Mouse (Mus musculus): ENCODE data around the gene 1700013G24Rik. TPM values are rescaled to one million over a fixed set of nuclear protein-coding genes. Genes with fewer than 3 reads are reported as not detected.

Gene 1700013G24Rik
- polyA plus RNA-seq, 1 experiment from 2014 or later = not detected

DNA sequence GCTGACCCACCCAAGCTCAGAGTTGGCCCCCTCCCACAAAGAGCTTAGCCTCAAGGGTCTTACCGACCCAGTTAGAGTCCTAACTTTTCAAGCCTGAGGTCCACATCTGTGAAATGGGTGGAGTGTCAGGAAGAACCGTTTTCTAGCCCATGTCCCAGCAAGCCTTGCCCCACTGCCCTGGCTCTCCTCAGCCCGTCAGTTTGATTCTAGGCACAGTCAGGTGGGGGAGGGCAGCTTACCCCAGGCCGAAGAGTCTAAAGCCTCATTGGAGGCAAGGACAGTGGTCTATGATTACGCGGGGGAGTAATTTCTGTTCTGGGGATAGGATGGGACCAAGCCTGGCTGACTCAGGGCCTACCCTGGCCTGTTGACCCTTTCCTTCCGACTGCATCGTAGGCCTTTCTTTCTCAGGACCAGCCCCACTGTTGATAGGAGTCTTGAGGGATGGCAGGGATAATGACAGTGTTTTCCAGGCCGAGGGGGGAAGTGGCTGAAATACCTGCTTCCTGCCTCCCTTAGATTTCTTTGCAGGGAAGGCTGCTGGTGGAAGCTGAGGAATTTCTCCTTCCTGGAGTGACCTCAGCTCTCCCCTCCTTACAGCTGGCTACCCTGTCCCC lies 17.7 kb downstream of the 1700013G24Rik start:
- H3K9ac ChIP-seq (replicated peaks) = no peak overlapping the region

DNA sequence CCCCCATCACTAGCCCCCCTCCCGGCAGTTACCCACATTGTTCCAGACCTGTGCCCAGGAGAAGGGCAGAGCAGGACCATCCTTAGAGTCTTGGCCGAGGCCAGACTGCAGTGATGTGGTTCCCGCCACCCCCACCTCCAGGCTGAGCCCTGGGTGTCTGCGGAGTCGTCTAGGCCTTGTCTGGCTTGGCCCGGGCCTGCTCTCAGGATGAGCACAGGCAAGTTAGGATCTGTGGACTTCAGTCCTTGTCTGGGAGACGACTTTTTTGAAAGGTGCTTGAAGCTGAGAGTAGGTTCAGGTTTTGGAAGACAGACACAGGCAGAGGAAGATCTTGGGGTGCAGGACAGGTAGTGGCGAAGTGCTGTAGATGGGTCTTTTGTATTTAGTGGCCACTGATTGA lies 18.2 kb downstream of the 1700013G24Rik start:
- Histone ChIP-seq H3K27me3 (peaks cover 34% of the 10 kb centered on the region; the same call in 1 of the 2 replicates), H3K27ac (replicated peaks) (no peak overlapping the region), H3K4me2 (replicated peaks) (no peak overlapping the region), H3K9ac (replicated peaks) (no peak overlapping the region), H3K4me3 (no peak overlapping the region), H3K9me3 (no peaks in the 10 kb centered on the region), H3K4me1 (peaks cover 44% of the 10 kb centered on the region), H3K36me3 (no peaks in the 10 kb centered on the region)
- WGBS = 78% methylated on average over 7 of the region's 8 CpGs
- no peak for ATAC-seq (ENCODE audit: low FRiP score, low read depth)

More for the DNA sequence above, 17.7 kb downstream of the 1700013G24Rik start:
- Histone ChIP-seq H3K4me2 (replicated peaks) (peak overlapping the region; percentile 97; the same call in 1 of the 2 replicates), H3K9me3 (no peaks in the 10 kb centered on the region), H3K27ac (replicated peaks) (no peak overlapping the region), H3K36me3 (no peaks in the 10 kb centered on the region), H3K27me3 (peaks cover 29% of the 10 kb centered on the region; the same call in 1 of the 2 replicates), H3K4me3 (no peak overlapping the region), H3K4me1 (peaks cover 39% of the 10 kb centered on the region)
- WGBS = 77% methylated on average over 9 of the region's 9 CpGs
- no peak for ATAC-seq (ENCODE audit: low FRiP score, low read depth)

DNA sequence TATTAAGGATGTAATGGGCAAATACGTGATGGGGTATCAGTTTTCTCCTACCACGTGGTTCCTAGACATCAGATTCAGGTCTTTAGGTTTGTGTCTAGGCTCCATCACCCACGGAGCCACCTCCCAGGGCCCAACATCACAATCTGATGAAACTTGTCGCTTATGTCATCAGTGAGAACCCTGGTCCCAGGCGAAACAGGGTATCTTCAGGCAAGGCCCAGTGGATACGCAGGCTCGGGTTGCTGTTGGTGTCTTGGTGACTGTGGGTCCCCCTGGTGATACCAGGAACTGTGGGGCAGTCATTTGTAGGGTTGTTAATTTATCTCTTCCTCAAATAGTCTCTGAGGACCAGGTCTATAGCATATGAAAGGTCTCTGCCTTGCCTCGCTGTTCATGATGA lies 20.2 kb downstream of the 1700013G24Rik start:
- no peak overlapping the region for H3K4me2 ChIP-seq (replicated peaks)
- no peak overlapping the region for H3K9ac ChIP-seq (replicated peaks)
- WGBS = 90% methylated on average over 8 of the region's 8 CpGs
- no peak for ATAC-seq (ENCODE audit: low FRiP score, low read depth)
- no peaks in the 10 kb centered on the region for H3K36me3 ChIP-seq
- H3K27ac ChIP-seq (replicated peaks) = no peak overlapping the region
- no peaks in the 10 kb centered on the region for H3K9me3 ChIP-seq
- H3K27me3 ChIP-seq = peaks cover 30% of the 10 kb centered on the region; the same call in 1 of the 2 replicates
- peaks cover 50% of the 10 kb centered on the region for H3K4me1 ChIP-seq
- no peak overlapping the region for H3K4me3 ChIP-seq

DNA sequence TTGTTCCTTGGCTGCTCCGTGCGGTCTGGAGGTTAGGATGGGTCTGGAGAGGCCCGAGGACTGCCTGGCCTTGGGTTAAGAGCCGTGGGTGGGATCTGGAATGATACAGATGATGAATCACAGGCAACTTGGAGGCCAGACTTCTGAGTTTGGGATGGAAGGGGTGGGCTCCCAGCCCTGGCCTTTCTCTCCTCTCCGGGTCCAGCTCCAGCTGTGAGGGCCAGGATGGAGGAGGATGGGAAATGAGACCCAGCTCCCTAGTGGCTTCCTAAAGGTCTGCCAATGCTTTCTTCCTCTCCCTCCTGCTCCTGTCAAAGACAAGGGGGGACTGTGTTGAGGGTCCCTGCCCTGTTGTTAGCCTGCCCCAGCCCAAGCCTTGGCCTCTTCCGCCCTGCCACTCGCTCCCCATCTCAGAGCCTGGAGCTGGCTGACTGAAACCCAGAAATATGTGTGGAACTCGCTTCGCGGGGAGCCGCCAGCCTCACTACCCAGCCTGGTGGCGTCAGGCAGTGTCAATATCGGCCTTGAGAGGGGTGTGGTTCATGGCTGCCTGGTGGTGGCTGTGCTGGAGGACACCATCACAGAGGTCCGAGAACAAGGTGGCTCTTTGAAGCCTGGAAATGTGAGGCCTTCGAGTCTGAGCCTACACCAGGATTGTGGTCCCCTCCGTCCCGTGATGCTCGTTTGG lies 20.8 kb downstream of the 1700013G24Rik start:
- H3K4me2 ChIP-seq (replicated peaks) = no peak overlapping the region
- no peaks in the 10 kb centered on the region for H3K36me3 ChIP-seq
- peaks cover 53% of the 10 kb centered on the region for H3K4me1 ChIP-seq
- 78% methylated on average over 18 of the region's 18 CpGs for WGBS
- no peak for ATAC-seq (ENCODE audit: low FRiP score, low read depth)
- no peak overlapping the region for H3K27ac ChIP-seq (replicated peaks)
- peaks cover 36% of the 10 kb centered on the region; the same call in 1 of the 2 replicates for H3K27me3 ChIP-seq
- H3K4me3 ChIP-seq = no peak overlapping the region
- H3K9me3 ChIP-seq = no peaks in the 10 kb centered on the region
- no peak overlapping the region for H3K9ac ChIP-seq (replicated peaks)

DNA sequence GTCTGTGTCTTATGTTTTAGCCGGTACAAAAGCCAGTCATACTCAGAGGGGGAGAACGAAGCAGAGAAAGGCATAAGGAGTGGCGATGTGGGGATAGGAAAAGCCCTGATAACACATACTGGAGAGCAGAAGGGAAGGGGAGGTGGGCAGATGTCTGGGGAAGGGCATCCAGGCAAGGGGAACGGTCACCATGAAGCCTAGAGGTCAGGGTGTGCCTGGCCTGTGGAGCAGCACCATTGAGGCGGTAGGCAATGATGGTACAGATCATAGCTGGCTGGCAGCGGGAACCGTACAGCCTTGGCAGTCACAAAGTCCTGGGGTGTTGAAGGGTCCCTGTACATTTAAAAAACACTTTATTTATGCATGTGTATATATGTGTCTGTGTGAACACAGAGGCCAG lies 21.6 kb downstream of the 1700013G24Rik start:
- Histone ChIP-seq H3K27me3 (peaks cover 28% of the 10 kb centered on the region; the same call in 1 of the 2 replicates), H3K36me3 (no peaks in the 10 kb centered on the region), H3K9me3 (no peaks in the 10 kb centered on the region), H3K9ac (replicated peaks) (no peak overlapping the region), H3K4me1 (peaks cover 52% of the 10 kb centered on the region), H3K4me3 (no peak overlapping the region), H3K27ac (replicated peaks) (no peak overlapping the region), H3K4me2 (replicated peaks) (no peak overlapping the region)
- no peak for ATAC-seq (ENCODE audit: low FRiP score, low read depth)
- 96% methylated on average over 7 of the region's 7 CpGs for WGBS

DNA sequence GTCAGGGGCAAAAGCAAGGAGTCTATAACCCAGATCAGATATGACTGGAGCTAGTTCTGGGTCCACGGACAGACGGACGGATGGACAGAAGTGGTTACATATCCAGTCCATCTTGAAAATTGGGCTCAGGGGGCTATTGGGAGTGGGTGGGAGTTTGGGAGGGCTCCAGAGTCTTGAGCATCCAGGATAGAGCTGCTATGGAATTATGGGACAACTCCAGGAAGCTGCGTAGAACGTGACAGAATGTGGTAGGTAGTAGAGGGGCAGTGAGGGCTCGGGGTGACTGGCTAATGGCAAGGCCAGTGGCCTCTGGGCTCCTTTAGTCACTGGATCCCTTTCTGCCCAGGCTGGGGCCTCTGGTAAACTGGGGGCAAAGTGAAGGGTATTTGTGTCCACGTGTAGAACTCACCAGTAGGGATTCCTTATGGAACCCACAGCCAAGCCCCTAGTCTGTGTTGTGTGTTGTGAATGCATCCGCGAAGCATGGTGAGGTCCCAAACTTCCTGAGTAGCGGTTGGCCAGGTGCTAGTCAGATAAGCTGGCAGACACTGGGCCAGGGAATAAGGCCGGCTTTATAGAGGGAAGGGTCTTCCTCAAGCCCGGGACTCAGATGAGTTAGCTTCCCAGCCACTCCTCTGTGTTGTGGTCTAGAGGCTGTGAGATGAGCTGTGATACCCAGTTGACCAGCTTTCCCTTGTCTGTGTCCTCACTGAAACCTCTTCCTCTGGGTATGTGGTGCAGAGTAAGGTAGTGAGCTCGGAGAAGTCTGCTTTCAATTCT lies 22.4 kb downstream of the 1700013G24Rik start:
- ATAC-seq (ENCODE audit: low FRiP score, low read depth) = no peak
- H3K4me1 ChIP-seq = peaks cover 52% of the 10 kb centered on the region
- H3K9me3 ChIP-seq = no peaks in the 10 kb centered on the region
- 88% methylated on average over 13 of the region's 13 CpGs for WGBS
- H3K4me3 ChIP-seq = no peak overlapping the region
- peaks cover 23% of the 10 kb centered on the region; the same call in 1 of the 2 replicates for H3K27me3 ChIP-seq
- no peak overlapping the region for H3K27ac ChIP-seq (replicated peaks)
- H3K4me2 ChIP-seq (replicated peaks) = no peak overlapping the region
- H3K36me3 ChIP-seq = no peaks in the 10 kb centered on the region
- H3K9ac ChIP-seq (replicated peaks) = no peak overlapping the region

DNA sequence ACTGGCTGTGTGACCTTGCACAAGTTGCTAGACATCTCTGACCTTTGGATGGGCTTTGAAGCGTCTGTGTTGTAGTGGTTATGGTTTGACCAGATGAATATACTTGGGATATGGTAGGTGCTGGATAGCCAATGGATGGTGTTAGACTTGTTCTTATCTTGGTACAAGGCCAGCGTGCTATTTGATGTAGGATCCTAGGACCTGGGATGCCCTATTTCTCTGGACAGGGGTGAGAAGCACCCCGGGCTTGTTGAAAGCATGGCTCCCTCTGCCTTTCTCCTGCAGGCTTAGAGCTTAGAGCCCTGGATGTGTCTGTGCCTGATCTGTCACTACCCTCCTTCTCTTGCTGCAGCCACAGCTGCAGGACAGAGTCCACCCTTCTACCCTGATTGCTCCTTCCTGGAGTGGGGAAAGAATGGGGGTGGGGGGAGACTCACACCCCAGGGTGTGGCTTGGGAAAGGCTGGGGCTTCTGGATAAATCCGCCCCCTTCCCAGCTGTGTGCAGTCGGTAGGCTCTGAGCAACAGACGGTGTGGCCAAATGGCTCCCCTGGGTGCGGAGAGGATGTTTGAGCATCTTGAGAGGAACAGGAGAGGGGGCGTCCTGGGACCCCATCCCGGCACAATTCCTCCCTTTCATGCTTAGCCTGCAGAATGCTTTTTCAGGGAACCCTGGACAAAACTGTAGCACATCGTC lies 23.1 kb downstream of the 1700013G24Rik start:
- Histone ChIP-seq H3K9me3 (no peaks in the 10 kb centered on the region), H3K27ac (replicated peaks) (no peak overlapping the region), H3K9ac (replicated peaks) (no peak overlapping the region), H3K4me3 (no peak overlapping the region), H3K27me3 (peaks cover 28% of the 10 kb centered on the region), H3K4me1 (peaks cover 51% of the 10 kb centered on the region), H3K4me2 (replicated peaks) (no peak overlapping the region; the same call in 1 of the 2 replicates), H3K36me3 (no peaks in the 10 kb centered on the region)
- WGBS = 42% methylated on average over 10 of the region's 10 CpGs
- no peak for ATAC-seq (ENCODE audit: low FRiP score, low read depth)

DNA sequence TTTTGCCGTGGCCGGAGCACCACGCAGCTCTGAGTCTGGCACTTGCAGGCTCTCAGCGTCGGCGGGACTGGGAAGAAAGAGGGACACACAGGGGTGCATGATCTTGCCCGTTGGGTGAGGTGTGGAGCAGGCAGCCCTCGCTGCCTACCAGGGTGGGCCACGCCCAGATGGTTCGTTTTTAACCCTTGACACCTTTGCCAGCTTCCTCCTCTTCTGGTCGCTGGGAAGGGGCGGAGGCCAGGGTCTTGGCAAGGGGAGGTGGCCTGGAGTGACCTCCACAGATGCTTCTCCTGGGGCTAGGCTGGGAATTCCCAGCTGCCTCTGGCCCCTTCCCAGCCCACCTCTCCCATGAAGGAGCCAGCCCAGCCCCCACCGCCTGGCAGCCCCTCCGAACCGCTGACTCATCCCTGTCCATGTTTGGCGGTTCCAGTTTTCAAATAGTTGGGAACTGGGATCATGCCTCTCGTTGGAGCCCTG lies 23.7 kb downstream of the 1700013G24Rik start:
- Histone ChIP-seq H3K27me3 (peaks cover 32% of the 10 kb centered on the region), H3K4me1 (peaks cover 55% of the 10 kb centered on the region), H3K27ac (replicated peaks) (no peak overlapping the region), H3K9me3 (no peaks in the 10 kb centered on the region), H3K4me2 (replicated peaks) (no peak overlapping the region; the same call in 1 of the 2 replicates), H3K9ac (replicated peaks) (peak overlapping the region; percentile 15; the same call in 1 of the 2 replicates), H3K4me3 (no peak overlapping the region), H3K36me3 (no peaks in the 10 kb centered on the region)
- WGBS = 26% methylated on average over 17 of the region's 17 CpGs
- ATAC-seq (ENCODE audit: low FRiP score, low read depth) = no peak

DNA sequence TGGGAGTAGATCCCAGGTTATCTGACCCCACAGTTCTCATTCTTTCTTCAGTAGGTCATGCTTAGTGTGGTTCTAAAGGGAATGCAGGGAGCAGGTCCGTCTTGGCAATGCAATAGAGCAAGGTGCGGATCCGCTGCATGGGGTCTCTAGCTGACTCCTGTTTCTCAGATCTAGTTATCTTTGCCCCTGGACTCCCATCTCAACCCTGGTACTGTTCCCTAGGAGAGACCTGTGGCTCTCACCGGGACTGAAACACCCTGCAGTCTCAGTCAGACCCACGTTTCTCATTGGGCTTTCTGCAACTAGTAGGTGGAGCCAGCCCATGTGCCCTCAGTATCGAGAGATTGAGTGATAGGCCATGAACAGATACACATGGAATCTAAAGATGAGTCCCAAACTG lies 24.5 kb downstream of the 1700013G24Rik start:
- H3K27ac ChIP-seq (replicated peaks) = no peak overlapping the region
- WGBS = 57% methylated on average over 6 of the region's 6 CpGs
- no peak overlapping the region for H3K9ac ChIP-seq (replicated peaks)
- no peak overlapping the region for H3K4me3 ChIP-seq
- H3K27me3 ChIP-seq = peaks cover 32% of the 10 kb centered on the region
- ATAC-seq (ENCODE audit: low FRiP score, low read depth) = no peak
- peaks cover 63% of the 10 kb centered on the region for H3K4me1 ChIP-seq
- H3K9me3 ChIP-seq = no peaks in the 10 kb centered on the region
- no peak overlapping the region for H3K4me2 ChIP-seq (replicated peaks)
- H3K36me3 ChIP-seq = no peaks in the 10 kb centered on the region

DNA sequence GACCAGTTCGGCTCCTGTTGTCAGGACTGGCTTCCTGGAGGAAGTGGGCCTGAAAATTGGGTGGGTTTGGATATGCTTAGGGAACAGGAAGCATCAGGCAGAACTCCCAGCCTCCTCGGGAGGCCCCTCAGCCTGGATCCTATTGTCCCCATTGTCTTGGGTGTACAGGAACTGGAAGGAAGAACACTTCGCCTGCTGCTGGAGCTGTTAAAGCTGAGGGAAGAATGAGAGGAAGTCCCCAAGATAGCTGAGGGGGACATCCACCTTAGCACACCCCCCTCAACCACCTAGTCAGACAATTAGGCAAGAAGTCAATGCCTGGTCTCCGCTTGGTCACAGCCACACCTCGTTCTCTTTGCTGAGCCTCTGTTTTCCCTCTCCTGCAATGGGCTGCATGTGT lies 25.2 kb downstream of the 1700013G24Rik start:
- Histone ChIP-seq H3K4me2 (replicated peaks) (no peak overlapping the region), H3K9me3 (no peaks in the 10 kb centered on the region), H3K36me3 (no peaks in the 10 kb centered on the region), H3K9ac (replicated peaks) (no peak overlapping the region), H3K27me3 (peaks cover 32% of the 10 kb centered on the region), H3K4me3 (no peak overlapping the region), H3K27ac (replicated peaks) (no peak overlapping the region), H3K4me1 (peaks cover 63% of the 10 kb centered on the region)
- no peak for ATAC-seq (ENCODE audit: low FRiP score, low read depth)
- WGBS = 70% methylated on average over 5 of the region's 5 CpGs

DNA sequence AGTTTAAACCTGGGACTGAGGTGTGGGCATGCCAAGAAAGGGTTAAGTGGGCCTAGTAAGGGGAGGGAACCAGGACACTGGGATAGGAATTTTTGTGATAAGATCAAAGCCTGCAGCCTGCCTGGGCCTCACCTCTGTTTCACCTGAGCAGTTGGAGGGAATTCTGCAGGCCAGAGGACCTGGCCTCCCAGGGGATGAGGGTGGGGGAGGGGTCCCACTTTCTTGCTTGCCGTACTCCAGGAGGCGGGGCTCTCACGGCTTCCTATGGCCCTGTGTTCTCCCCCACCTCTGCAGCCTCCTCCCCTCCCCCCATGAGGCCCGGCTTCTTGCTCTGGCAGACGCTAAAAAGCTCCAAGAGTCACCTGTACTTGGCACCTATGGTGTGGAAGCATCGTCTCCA lies 26.7 kb downstream of the 1700013G24Rik start:
- Histone ChIP-seq H3K27ac (replicated peaks) (no peak overlapping the region), H3K27me3 (peaks cover 32% of the 10 kb centered on the region), H3K9me3 (no peaks in the 10 kb centered on the region), H3K36me3 (no peaks in the 10 kb centered on the region), H3K9ac (replicated peaks) (no peak overlapping the region; the same call in 1 of the 2 replicates), H3K4me3 (no peak overlapping the region), H3K4me2 (replicated peaks) (no peak overlapping the region), H3K4me1 (peaks cover 71% of the 10 kb centered on the region)
- WGBS = 11% methylated on average over 6 of the region's 6 CpGs
- ATAC-seq (ENCODE audit: low FRiP score, low read depth) = no peak
